8 mouse cellular contexts compared by ENCODE assay signal in the genomic region with DNA sequence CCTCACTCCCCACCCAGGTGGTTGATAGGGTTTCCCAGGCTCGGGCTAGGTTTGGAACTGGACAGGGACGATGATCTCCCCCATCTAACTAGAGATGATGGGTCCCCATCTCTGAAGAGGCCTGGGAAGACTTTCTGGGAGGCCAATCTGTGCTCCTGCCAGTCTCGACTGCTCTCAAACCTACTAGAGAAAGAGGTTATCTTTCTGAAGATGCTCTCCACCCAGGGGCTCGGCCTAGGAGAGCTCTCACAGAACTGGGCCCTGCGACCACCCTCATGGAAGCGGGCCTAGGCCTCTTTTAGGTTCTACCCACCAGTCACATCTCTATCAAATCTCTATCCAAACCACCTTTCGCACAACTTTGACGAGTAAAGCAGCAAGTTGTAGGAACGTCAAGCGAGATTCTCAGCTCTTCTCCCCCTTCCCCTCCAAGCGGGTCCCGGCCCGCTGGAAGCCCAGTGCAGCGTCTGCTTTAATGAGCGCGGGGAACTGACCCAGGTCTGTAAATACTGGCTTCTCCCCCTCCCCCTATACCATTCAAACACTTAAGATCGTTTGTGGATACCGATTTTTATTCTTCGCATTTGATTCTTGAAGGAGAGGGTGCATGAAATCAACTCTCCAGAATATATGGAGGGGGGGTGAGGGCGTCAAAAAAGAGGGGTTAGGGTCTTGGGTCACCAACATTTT. TPM values are rescaled to one million over a fixed set of nuclear protein-coding genes. Genes with fewer than 3 reads are reported as not detected.
DNase-seq lines count a peak whose midpoint lies in the region; ATAC-seq and TF ChIP-seq lines count a peak whose summit lies in the region.

No protein-coding gene starts in this region.

- H3K9me3 ChIP-seq in lung, embryonic 14.5 days (ENCODE audit: low read depth, low read length) = no peaks in the 10 kb centered on the region
- no peaks in the 10 kb centered on the region for H3K9me3 ChIP-seq in forebrain, embryonic 10.5 days
- H3K9me3 ChIP-seq in neural tube, embryonic 13.5 days = no peaks in the 10 kb centered on the region

- WGBS in lung, embryonic 14.5 days = 8% methylated on average over 20 of the region's 20 CpGs
- 2% methylated on average over 20 of the region's 20 CpGs for WGBS in forebrain, embryonic 10.5 days
- 3% methylated on average over 20 of the region's 20 CpGs for WGBS in neural tube, embryonic 13.5 days

- H3K36me3 ChIP-seq in lung, embryonic 14.5 days (ENCODE audit: insufficient read depth) = peaks cover 49% of the 10 kb centered on the region
- H3K36me3 ChIP-seq in forebrain, embryonic 10.5 days (replicated peaks) = peaks cover 21% of the 10 kb centered on the region
- no peaks in the 10 kb centered on the region; the same call in 1 of the 2 replicates for H3K36me3 ChIP-seq in neural tube, embryonic 13.5 days

- H3K4me2 ChIP-seq in lung, embryonic 14.5 days = peak overlapping the region; percentile 77
- H3K4me2 ChIP-seq in neural tube, embryonic 13.5 days = peak overlapping the region; percentile 88

- H3K4me3 ChIP-seq in lung, embryonic 14.5 days (ENCODE audit: low read depth, low read length) = peak overlapping the region; percentile 59
- H3K4me3 ChIP-seq in forebrain, embryonic 10.5 days = peak overlapping the region; percentile 84
- H3K4me3 ChIP-seq in neural tube, embryonic 13.5 days = peak overlapping the region; percentile 66

- 0 out of 2 replicates have a peak, but pooled peaks have one; percentile 4 for ATAC-seq in lung, embryonic 14.5 days (ENCODE audit: insufficient read depth)
- peak; percentile 41; the same call in 1 of the 2 replicates for ATAC-seq in neural tube, embryonic 13.5 days (ENCODE audit: low read depth)
- ATAC-seq in megakaryocyte, adult 5-6 weeks (ENCODE audit: poor library complexity, severe bottlenecking) = no peak

- no peak for TF ChIP-seq CTCF in lung, embryonic 14.5 days (IDR thresholded peaks at IDR 0.05; ENCODE audit: low read depth)

- H3K9ac ChIP-seq in lung, embryonic 14.5 days = peak overlapping the region; percentile 95
- peak overlapping the region; percentile 91 for H3K9ac ChIP-seq in neural tube, embryonic 13.5 days

- H3K27ac ChIP-seq in lung, embryonic 14.5 days (ENCODE audit: low read depth) = peak overlapping the region; percentile 97
- H3K27ac ChIP-seq in forebrain, embryonic 10.5 days = peak overlapping the region; percentile 98
- H3K27ac ChIP-seq in neural tube, embryonic 13.5 days (replicated peaks) = peak overlapping the region; percentile 97

- peak; percentile 70 for DNase-seq in lung, embryonic 14.5 days
- no peak for DNase-seq in lung, postnatal 36 days
- peak; percentile 54 for DNase-seq in forebrain, embryonic 10.5 days (ENCODE audit: extremely low spot score, low spot score)
- peak; percentile 42 for DNase-seq in kidney, postnatal 10 days
- DNase-seq in gastrocnemius, postnatal 10 days = no peak
- no peak for DNase-seq in left cerebral cortex, postnatal 36 days (ENCODE audit: low spot score in 2 of 2)

- peaks cover 28% of the 10 kb centered on the region for H3K4me1 ChIP-seq in lung, embryonic 14.5 days (ENCODE audit: insufficient read depth)
- peaks cover 93% of the 10 kb centered on the region for H3K4me1 ChIP-seq in forebrain, embryonic 10.5 days
- H3K4me1 ChIP-seq in neural tube, embryonic 13.5 days (replicated peaks) = peaks cover 81% of the 10 kb centered on the region

- intact Hi-C loops in left cerebral cortex, postnatal 36 days (cut with DNase I) = loop anchor here (5.0 to 10.0 kb wide), 3 partner anchors 1062 to 1885 kb away; no protein-coding TSS in a partner anchor

- H3K27me3 ChIP-seq in lung, embryonic 14.5 days (ENCODE audit: insufficient read depth, low read length) = no peaks in the 10 kb centered on the region
- peaks cover 89% of the 10 kb centered on the region for H3K27me3 ChIP-seq in forebrain, embryonic 10.5 days (ENCODE audit: poor library complexity, severe bottlenecking)
- H3K27me3 ChIP-seq in neural tube, embryonic 13.5 days = peaks cover 6% of the 10 kb centered on the region

RNA-seq across cellular contexts. Expression of gene Nr2f2, which starts 16.4 kb away (rescaled TPM):
- 142 and 146 TPM in 2 replicates for polyA plus RNA-seq in lung, embryonic 14.5 days (2014; fragmentation: Nextera tagmentation; extraction: Ambion mirVana)
- 82.3 and 82.7 TPM in 2 replicates for polyA plus RNA-seq in forebrain, embryonic 10.5 days (2016; fragmentation: Nextera tagmentation; extraction: Ambion mirVana)
- polyA plus RNA-seq in neural tube, embryonic 13.5 days (2015; fragmentation: Nextera tagmentation; extraction: Ambion mirVana) = 85.5 and 87.8 TPM in 2 replicates
- 10 to 100 TPM; 32.7 to 39.2 TPM for total RNA-seq in gastrocnemius, postnatal 10 days (2021)
- not detected in 2 replicates for total RNA-seq in megakaryocyte, adult 5-6 weeks (2015)
- not detected in 2 replicates for total RNA-seq in megakaryocyte, adult 5-6 weeks (2017)
- 10 to 100 TPM; 24.8 to 41.3 TPM for total RNA-seq in left cerebral cortex, postnatal 36 days (2021)

Comparison
In these comparisons a context has a peak if more than half of its experiments do, and no peak if none do; other contexts are left out.
1. DNase-seq: peak in lung, embryonic 14.5 days (single experiment), forebrain, embryonic 10.5 days (single experiment) and kidney, postnatal 10 days (single experiment); none in lung, postnatal 36 days (single experiment), gastrocnemius, postnatal 10 days (single experiment) and left cerebral cortex, postnatal 36 days (0 of 2).
2. RNA of gene Nr2f2, which starts 16.4 kb away (total RNA-seq): 24.8 to 41.3 TPM in left cerebral cortex, postnatal 36 days and 32.7 to 39.2 TPM in gastrocnemius, postnatal 10 days; not detected in megakaryocyte, adult 5-6 weeks; every median in the first group is over 10 times any median in the second.
3. Peak in every context shown above with its lines, with median percentiles within 50 percentile points of each other: H3K27ac ChIP-seq and H3K4me3 ChIP-seq.